Mouse (Mus musculus) adipocyte (in vitro differentiated cells): ENCODE data around the gene Atox1.

Source experiments
- DNase-seq: peaks from one replicate; pipeline ENCODE4 v3.0.0-alpha.2; 2016; ENCODE audit warnings: low spot score

The Atox1 gene

GRCm38 (mm10) chr11:55461019-55461645 lies at the start of gene Atox1:
Gene Atox1 (minus strand): TSS chr11:55461239.
- peak; percentile 99 for DNase-seq

DNA sequence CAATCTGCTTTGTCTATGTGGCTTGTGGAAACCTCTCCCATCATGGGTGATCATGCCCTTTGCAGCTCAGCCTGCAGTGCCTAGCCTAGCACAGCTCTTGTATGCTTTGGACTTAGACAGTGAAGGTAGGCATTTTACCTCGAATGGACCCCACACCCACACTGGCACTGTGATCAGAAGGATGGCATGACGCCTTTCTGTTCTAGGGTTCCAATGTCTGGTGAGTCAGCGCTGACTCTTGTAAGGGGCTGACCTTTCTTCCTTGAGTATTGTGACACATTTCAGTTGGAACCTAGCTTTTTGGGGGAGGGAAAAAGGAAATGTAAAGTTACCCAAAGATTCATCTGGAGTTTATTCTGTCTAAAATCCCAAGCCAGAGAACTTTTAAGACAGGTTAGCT lies 44.4 kb upstream of the Atox1 start:
- peak; percentile 29 for DNase-seq

- peak; percentile 38 for DNase-seq
Measured at GRCm38 (mm10) chr11:55502886-55503285, 41.8 kb upstream of the Atox1 start.

DNA sequence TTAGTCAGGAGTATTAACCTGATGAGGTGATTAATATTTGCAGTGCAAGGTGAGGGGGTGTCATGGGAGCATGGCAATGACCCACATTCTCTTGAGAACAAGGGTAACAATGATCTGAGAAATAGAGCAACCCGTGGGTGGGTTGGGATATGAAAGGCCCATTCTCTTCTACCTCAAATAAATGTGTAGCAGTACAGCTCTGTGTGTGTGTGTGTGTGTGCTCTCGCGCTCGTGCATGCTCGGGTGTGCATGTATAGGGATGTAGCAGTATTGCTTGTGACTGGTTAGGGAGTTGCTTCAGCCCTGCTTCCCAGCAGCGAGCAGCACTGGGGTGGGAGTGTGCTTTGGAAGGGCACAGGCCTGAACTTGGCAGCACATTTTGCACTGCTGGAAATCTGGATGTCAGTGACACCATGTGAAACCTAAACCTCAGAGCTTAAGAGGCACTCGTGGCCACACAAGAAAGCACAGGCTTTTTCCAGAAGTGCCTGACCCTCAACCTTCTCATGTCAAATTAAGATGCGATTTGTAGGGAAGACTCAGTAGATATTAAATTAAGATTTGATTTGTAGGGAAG lies 41.0 kb upstream of the Atox1 start:
- DNase-seq, result peak; percentile 47

GRCm38 (mm10) chr11:55497885-55498284 lies 36.8 kb upstream of the Atox1 start:
- peak; percentile 71 for DNase-seq

GRCm38 (mm10) chr11:55496158-55496557 lies 35.1 kb upstream of the Atox1 start:
- no peak for DNase-seq

DNA sequence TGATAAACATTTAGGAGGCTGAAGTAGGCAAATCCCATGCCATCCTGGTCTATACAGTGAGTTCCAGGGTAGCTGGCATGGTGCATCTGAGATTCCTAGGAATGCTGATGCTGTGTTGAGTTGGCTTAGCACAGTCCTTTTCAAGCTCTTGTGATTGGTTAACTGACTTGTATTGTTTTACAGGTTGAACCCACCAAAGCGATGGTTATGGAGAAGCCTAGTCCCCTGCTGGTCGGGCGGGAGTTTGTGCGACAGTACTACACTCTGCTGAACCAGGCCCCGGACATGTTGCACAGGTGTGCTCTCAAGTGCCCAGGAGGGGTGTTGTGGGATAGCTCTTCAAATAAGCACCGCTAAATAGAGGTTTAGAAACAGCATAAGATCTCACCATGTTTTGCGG lies 24.4 kb upstream of the Atox1 start:
- DNase-seq, result no peak

GRCm38 (mm10) chr11:55473219-55473618 lies 12.2 kb upstream of the Atox1 start:
- DNase-seq, result no peak

- DNase-seq, result no peak
Measured at GRCm38 (mm10) chr11:55471467-55471866, 10.4 kb upstream of the Atox1 start.

DNA sequence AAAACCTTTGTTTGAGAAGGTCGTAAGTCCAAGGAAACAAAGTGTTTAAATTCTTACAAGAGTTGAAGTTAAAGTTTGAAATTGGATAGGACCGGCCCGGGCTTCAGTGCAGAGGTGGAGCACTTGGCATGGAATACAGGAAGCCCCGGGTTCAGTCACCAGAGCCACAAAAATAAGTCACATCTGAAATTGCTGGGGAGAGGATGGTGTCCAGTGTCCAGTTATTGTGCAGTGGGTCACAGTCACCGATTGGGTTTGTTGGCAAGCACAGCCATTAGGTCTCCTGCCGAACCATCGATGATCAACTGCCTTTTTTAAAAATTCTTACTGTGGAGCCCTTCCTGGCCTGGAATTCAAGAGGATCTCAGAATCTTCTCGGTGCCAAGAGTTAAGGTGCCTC lies 9.7 kb upstream of the Atox1 start:
- peak; percentile 29 for DNase-seq

- no peak for DNase-seq
Measured at GRCm38 (mm10) chr11:55469923-55470691, 9.1 kb upstream of the Atox1 start.

DNA sequence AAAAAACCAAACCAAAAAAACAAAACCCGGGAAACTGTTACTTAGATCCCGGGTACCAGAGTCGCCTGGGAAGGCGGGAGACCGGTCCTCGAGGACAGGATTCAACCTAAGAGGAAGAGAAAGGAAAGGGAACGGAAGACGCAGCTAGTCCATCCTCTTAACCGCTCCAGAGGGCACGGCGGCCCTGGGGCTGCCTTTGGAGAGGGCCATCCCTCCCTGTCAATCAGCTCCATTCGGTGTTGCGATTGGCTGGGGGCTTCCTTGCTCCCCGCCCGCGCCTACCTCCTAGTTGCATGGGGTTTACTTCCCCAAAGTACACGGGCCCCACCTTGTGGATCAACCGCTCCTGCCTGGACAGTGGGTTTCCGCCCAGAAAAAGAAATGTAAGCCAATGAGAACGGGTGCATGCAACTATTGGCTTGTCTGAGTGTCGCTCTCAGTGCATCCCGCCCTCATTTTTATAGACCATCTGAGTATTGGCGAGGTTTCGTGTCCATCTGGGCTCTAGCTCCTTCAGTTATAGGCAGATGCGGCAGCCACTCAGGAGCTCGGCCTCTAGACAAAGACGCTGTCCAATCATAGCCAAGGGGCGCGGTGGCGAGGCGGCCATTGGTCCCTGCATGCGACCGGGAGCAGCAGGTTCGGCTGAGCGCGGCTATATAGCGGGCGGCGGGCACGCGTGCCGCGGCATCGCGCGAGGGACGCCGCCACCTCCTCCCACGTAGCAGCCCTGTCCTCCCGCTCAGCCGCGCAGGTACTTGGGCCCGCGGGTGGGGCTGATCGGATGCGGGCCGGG lies 8.2 kb upstream of the Atox1 start, which contains the start of gene G3bp1:
TSS of gene G3bp1 (plus strand) at position 638 of the 796 bp plus-strand sequence.
- DNase-seq, result peak; percentile 100

- DNase-seq, result peak; percentile 61
Measured at GRCm38 (mm10) chr11:55468611-55469047, 7.6 kb upstream of the Atox1 start.

GRCm38 (mm10) chr11:55468012-55468411 lies 7.0 kb upstream of the Atox1 start:
- DNase-seq, result no peak

GRCm38 (mm10) chr11:55465177-55465576 lies 4.1 kb upstream of the Atox1 start:
- DNase-seq, result no peak

DNA sequence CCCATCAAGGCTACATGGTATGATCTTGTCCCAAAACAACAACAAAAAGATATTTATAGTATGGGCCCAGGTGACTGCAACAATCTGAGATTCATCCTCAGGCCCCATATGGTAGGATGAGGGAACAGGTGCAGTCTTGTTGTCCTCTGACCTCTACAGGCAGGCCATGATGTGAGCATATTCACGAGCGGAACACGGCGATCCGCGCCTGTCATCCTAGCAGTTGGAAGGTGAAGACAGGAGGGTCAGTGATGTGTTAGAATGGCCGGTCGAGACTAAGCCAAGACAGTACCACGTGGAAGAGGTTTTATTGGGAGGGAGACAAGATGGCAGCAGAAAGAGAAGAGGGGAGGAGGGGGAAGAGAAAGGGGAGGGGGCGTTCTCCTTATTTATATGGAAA lies 3.7 kb upstream of the Atox1 start:
- no peak for DNase-seq

DNA sequence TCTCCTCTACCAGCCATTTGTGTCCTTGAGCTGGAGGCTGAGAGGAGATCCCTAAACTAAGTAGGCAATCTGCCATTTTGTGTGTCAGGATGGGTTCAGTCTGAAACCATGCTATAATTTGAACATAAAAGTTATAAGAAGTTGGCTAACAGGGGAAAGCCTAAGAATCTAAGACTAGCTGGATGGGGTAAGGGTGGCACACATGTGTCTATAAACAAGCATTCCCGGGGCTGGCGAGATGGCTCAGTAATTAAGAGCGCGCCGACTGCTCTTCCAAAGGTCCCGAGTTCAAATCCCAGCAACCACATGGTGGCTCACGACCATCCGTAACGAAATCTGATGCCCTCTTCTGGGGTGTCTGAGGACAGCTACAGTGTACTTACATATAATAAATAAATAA lies 1.1 kb upstream of the Atox1 start:
- no peak for DNase-seq

GRCm38 (mm10) chr11:55460559-55461018 lies 450 bp downstream of the Atox1 start:
- DNase-seq, result peak; percentile 59

GRCm38 (mm10) chr11:55459850-55460558 lies 1.0 kb downstream of the Atox1 start:
- DNase-seq, result no peak

DNA sequence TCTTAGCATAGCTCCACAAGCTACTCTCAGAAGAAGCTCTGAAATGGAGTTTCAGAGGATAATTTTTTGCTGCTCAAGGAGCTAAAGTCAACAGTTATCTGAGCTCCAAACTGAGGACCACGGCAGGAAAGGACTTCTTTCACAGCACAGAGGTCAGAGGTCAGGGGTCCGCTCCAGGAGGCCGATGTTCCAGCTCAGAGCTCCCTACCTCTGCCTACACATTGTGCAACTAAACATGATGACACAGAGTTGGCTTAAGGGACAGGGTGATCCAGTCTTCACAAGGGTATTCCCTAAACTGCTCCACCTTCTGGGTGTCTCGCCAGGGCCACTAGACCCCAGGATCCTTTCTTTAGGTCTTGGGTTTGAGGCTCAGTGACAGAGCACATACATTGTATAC lies 2.5 kb downstream of the Atox1 start:
- DNase-seq, result no peak

GRCm38 (mm10) chr11:55455166-55455565 lies 5.9 kb downstream of the Atox1 start:
- no peak for DNase-seq

DNA sequence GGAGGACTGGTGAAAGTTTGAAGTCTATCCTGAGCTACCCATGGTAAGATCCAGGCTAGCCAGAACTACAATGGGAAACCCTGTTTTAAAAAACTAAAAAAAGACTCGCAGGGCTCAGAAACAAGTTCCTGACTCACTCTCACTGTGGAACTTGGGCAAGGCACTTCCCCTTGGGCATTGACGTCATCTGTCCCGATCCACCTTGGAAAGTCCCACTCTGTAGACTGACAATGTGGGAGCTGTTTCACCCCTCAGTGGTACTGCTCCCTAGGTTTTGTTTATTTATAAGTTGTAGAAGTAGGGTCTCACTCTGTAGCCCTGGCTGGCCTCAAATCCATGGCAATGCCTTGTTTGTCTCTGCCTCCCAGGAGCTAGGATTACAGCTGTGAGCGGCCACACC lies 7.4 kb downstream of the Atox1 start:
- no peak for DNase-seq
